9 mouse cellular contexts compared by ENCODE assay signal in the genomic region with DNA sequence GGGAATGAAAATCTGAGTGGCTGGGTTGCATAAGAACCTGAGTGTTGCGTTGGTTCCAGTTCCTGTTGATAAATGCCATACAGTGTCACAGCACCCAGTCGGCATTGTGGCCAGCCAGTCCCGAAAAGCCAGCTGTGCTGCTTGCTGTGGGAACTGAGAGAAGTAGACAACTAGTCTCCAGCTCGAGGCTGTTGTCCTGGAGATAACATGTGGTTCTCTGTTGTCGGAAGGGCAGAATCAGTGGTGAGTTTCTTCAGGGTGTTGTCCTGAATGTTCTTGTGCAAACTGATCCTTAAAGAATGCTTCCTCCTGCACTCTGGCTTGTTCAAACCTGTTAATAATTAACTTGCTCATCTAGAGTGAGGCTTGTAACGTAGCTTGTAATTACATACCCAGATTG.
DNase-seq lines count a peak whose midpoint lies in the region; ATAC-seq lines count a peak whose summit lies in the region.
"Had no signal": no experiment of that assay in that cellular context is flagged by ENCODE, and none has a peak within 500 bp of the region (broad histone marks: within the 10 kb centered on the region; RNA-seq: fewer than 3 reads in every experiment).

No protein-coding gene starts in this region.

- WGBS in embryonic facial prominence, embryonic 12.5 days, result 20% methylated on average over 6 of the region's 6 CpGs
- WGBS in macrophage (ENCODE audit: missing documents), result 34% methylated on average over 6 of the region's 6 CpGs
- WGBS in forebrain, embryonic 15.5 days, result 83% methylated on average over 6 of the region's 6 CpGs

- H3K4me1 ChIP-seq in embryonic facial prominence, embryonic 12.5 days, result peaks cover 10% of the 10 kb centered on the region
- no peaks in the 10 kb centered on the region for H3K4me1 ChIP-seq in forebrain, embryonic 15.5 days

- peak overlapping the region; percentile 28 for H3K4me2 ChIP-seq in embryonic facial prominence, embryonic 12.5 days (replicated peaks)
- H3K4me2 ChIP-seq in forebrain, embryonic 15.5 days (replicated peaks), result no peak overlapping the region

- no peaks in the 10 kb centered on the region for H3K79me2 ChIP-seq in macrophage (ENCODE audit: inconsistent target)

- no peaks in the 10 kb centered on the region for H3K27me3 ChIP-seq in embryonic facial prominence, embryonic 12.5 days
- no peaks in the 10 kb centered on the region for H3K27me3 ChIP-seq in forebrain, embryonic 15.5 days

- H3K27ac ChIP-seq in embryonic facial prominence, embryonic 12.5 days, result peak overlapping the region; percentile 60; the same call in 1 of the 2 replicates
- peak overlapping the region; percentile 19; the same call in 1 of the 2 replicates for H3K27ac ChIP-seq in macrophage
- H3K27ac ChIP-seq in forebrain, embryonic 15.5 days (replicated peaks), result no peak overlapping the region

- intact Hi-C loops in heart, postnatal 10 days (cut with DNase I), result no loop called here

- H3K4me3 ChIP-seq in embryonic facial prominence, embryonic 12.5 days, result no peak overlapping the region
- no peak overlapping the region for H3K4me3 ChIP-seq in macrophage (ENCODE audit: inconsistent target)
- H3K4me3 ChIP-seq in forebrain, embryonic 15.5 days, result no peak overlapping the region

- no peak for ATAC-seq in embryonic facial prominence, embryonic 12.5 days (ENCODE audit: insufficient number of reproducible peaks, insufficient read depth, low FRiP score, low TSS enrichment)
- no peak for ATAC-seq in forebrain, embryonic 15.5 days (replicated peaks)

- DNase-seq in heart, adult 11 months, result peak; percentile 97
- no peak for DNase-seq in heart, postnatal 10 days
- peak; percentile 53 for DNase-seq in kidney, postnatal 14 days
- no peak for DNase-seq in cerebellum, postnatal 25 days
- DNase-seq in retina, embryonic 14.5 days (ENCODE audit: low spot score), result no peak
- DNase-seq: cerebellum, adult 2 months had no signal

- H3K9me3 ChIP-seq in embryonic facial prominence, embryonic 12.5 days, result no peaks in the 10 kb centered on the region
- H3K9me3 ChIP-seq in forebrain, embryonic 15.5 days, result no peaks in the 10 kb centered on the region

- H3K9ac ChIP-seq in embryonic facial prominence, embryonic 12.5 days, result no peak overlapping the region
- H3K9ac ChIP-seq in forebrain, embryonic 15.5 days (replicated peaks), result no peak overlapping the region

- peaks cover 11% of the 10 kb centered on the region for H3K36me3 ChIP-seq in embryonic facial prominence, embryonic 12.5 days
- H3K36me3 ChIP-seq in macrophage (ENCODE audit: inconsistent target), result no peaks in the 10 kb centered on the region
- peaks cover 54% of the 10 kb centered on the region for H3K36me3 ChIP-seq in forebrain, embryonic 15.5 days

Comparison
In these comparisons a context has a peak if more than half of its experiments do, and no peak if none do; other contexts are left out.
1. DNase-seq: peak in heart, adult 11 months (single experiment) and kidney, postnatal 14 days (single experiment); none in heart, postnatal 10 days (0 of 2), cerebellum, postnatal 25 days (0 of 2) and retina, embryonic 14.5 days (single experiment).